Mouse (Mus musculus) A20 (cell line): ENCODE data around the gene Pm20d1.

Source experiments
- DNase-seq: peaks from one replicate; pipeline ENCODE4 v3.0.0-alpha.2; 2011; ENCODE audit warnings: low read depth, low spot score

Pm20d1 gene

GRCm38 (mm10) chr1:131797202-131797909 lies at the start of gene Pm20d1:
Gene Pm20d1, plus strand, starts transcription at chr1:131797381.
- DNase-seq = no peak

GRCm38 (mm10) chr1:131747761-131748160 lies 49.4 kb upstream of the Pm20d1 start:
- DNase-seq = no peak

GRCm38 (mm10) chr1:131748636-131749035 lies 48.5 kb upstream of the Pm20d1 start:
- no peak for DNase-seq

- DNase-seq = no peak
These were observed 47.3 kb upstream of the Pm20d1 start for GRCm38 (mm10) chr1:131749706-131750545.

GRCm38 (mm10) chr1:131751181-131751890 lies 45.8 kb upstream of the Pm20d1 start:
- no peak for DNase-seq

- DNase-seq = no peak
These were observed 45.3 kb upstream of the Pm20d1 start for GRCm38 (mm10) chr1:131751891-131752311.

- DNase-seq = no peak
These were observed 42.9 kb upstream of the Pm20d1 start for GRCm38 (mm10) chr1:131754212-131754829.

- no peak for DNase-seq
These were observed 42.3 kb upstream of the Pm20d1 start for GRCm38 (mm10) chr1:131754916-131755315.

- DNase-seq = no peak
These were observed 40.0 kb upstream of the Pm20d1 start for GRCm38 (mm10) chr1:131757211-131757610.

- DNase-seq = no peak
These were observed 38.4 kb upstream of the Pm20d1 start for GRCm38 (mm10) chr1:131758796-131759195.

GRCm38 (mm10) chr1:131759667-131760427 lies 37.3 kb upstream of the Pm20d1 start:
- peak; percentile 68 for DNase-seq

GRCm38 (mm10) chr1:131760428-131760820 lies 36.8 kb upstream of the Pm20d1 start:
- no peak for DNase-seq

- peak; percentile 53 for DNase-seq
These were observed 35.9 kb upstream of the Pm20d1 start for GRCm38 (mm10) chr1:131761079-131761831.

GRCm38 (mm10) chr1:131763683-131764082 lies 33.5 kb upstream of the Pm20d1 start:
- peak; percentile 21 for DNase-seq

GRCm38 (mm10) chr1:131764581-131765338 lies 32.4 kb upstream of the Pm20d1 start:
- no peak for DNase-seq

GRCm38 (mm10) chr1:131765357-131766001 lies 31.7 kb upstream of the Pm20d1 start:
- DNase-seq = peak; percentile 76

- DNase-seq = no peak
These were observed 27.9 kb upstream of the Pm20d1 start for GRCm38 (mm10) chr1:131769296-131769695.

- no peak for DNase-seq
These were observed 26.5 kb upstream of the Pm20d1 start for GRCm38 (mm10) chr1:131770656-131771055.

GRCm38 (mm10) chr1:131771440-131771839 lies 25.7 kb upstream of the Pm20d1 start:
- no peak for DNase-seq
